Mouse (Mus musculus) heart, postnatal 25 days (tissue): ENCODE measurements around the gene Myh10. TPM values are rescaled to one million over a fixed set of nuclear protein-coding genes. Genes with fewer than 3 reads are reported as not detected.
"Not testable (repeated sequence)": the region's sequence is repeated elsewhere in the genome, so short reads cannot be mapped to it uniquely, and the experiment has no call there.

ENCODE experiments used
- DNase-seq: peaks from one replicate; pipeline ENCODE4 v3.0.0; 2022; ENCODE audit warnings: low spot score
- intact Hi-C: fragments of 180-260 bp; cut with DNase I; formaldehyde crosslinking; loops from one replicate; pipeline ENCODE4 v1.15.1; 2025
- total RNA-seq, 2 experiments: library from RNA; stranded (reverse); gene quantifications; 2 replicates each; pipeline ENCODE4 v1.2.3; 2021

Gene Myh10
- total RNA-seq, 2 experiments from 2014 or later: 30.4 to 32.0 TPM

DNA sequence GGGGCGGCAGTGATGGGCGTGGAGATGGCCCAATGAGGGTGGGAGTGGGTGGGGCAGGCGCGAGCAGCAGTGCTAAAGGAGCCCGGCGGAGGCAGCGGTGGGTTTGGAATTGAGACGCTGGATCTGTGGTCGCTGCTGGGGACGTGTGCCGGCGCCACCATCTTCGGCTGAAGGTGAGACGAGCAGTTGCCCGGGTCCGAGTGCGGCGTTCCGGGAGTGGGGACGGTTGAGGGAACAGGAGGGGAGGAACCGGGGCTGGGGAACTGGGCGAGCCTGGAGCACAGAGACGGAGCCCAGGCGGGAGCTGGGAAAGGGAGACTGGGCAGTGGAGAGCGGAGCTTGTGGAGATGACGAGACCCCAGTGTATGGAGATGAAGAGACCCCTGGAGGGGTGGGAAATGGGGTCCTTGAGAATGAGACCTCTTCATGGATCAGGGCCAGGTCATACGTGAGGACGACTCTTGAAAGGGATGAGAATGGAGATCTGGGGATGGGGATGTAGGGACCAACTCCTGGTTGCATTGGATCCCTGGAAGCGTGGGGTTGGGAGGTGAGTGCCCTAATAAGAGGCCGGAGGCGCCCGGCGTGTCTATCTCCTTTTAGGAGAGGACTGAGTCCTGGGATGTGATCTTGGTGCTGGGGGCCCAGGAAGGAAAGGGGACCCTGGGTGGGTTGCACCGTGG lies 792 bp downstream of the Myh10 start:
- intact Hi-C loops: loop anchor here (10.0 kb wide), 1 partner anchor 107 kb away; the partner anchor contains the start of gene Ccdc42
- DNase-seq: no peak

DNA sequence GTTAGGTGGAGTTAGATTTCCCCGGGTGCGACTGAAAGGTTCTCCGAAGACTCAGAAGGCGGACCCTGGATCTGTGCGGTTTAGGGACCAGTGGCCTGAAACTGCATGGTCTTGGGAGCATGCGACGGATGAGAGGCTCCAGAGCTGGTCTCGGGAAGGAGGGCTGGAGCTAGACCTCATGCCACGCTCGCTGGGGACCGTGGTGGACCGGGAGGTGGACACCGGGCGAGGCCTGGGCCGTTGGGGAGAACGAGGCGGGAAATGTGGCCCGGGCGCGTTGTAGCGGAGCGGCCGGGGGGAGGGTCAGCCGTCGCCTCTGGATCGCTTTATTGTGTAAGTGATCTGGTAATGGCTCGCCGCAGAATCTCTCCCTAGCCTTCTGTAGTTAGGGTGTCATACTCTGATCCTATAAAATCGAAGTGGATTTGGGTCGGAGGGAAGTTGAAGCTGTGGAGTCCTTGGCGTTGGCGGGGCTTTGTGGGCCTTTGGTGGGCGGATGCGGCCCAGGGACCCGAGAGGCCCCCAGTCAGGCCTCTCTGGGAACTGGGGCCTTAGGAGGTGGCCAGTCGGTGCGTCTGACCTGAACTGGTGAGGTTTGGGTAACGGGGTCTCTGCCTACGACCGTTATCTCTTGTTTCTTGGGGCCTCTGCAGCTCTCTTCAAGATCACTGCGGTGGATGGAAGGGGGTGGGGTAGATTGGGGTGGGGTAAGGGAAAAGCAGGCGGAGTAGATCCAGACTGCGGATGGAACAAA lies 1.5 kb downstream of the Myh10 start:
- peak; percentile 10 for DNase-seq
- intact Hi-C loops: loop anchor here (10.0 kb wide), 1 partner anchor 108 kb away; the partner anchor contains the start of gene Ccdc42

DNA sequence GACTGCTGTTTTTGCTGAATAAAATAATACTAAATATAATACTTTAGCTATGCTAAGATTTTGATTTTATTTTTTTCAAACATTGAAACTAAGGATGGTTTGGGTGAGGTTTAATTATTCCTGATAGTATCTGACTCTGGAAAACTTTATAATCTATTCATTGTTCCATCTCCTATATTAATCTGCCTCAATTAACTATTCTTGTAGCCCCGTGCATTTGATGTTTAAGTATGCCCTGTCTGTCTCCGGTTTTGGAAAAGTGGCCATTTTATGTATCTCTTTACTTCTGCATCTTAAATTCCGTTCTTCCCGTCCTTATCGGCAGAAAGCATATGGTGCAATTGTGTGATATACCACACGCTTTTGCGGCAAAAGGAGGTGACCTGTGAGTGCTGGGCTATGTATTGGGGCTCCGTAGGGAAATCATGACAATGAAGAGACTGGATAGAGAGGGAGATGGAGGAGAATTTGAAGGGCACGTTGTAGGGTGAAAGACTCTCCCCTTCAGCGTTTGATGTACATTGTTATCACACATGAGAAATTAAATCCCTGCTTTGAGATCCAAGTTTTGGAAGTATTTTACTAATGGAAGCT lies 2.2 kb downstream of the Myh10 start:
- DNase-seq: no peak
- intact Hi-C loops: loop anchor here (10.0 kb wide), 1 partner anchor 109 kb away; the partner anchor contains the start of gene Ccdc42

DNA sequence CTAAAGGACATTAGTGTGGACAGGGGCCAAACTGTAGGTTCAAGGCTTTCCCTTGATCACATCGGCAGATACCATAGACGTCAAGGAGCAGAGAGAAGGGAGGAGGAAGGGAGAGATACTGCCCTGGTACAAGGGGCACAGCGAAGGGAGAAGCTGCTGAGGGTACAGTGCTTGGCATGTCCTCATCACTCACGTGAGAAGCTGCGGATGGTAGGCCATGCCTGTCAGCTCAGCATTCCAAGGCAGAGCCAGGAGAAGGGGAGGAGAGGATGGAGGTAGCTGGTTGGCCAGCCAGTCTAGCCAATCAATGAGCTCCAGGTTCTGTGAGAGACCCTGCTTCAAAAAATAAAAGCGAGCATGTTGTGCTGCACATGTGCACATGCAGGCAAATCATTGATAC lies 11.0 kb downstream of the Myh10 start:
- DNase-seq: no peak
- intact Hi-C loops: no loop called here

DNA sequence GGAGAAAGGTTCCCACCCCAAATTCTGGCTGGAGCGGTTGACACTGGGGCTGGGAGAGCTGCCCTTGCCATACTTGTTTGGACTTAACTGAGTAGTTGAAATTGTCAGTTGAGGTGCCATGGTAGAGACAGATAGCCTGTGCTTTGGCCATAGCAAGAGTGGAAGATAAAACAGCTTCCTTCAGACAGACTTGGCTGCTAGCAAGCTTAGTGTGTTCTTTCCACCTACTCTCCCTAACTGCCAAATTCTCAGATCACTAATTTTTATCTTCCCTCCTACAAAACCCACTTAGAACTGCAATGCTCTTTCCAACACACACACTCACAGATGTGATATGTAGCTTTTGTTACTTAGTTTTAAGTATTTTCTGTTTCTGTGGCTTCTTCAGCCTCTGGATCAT lies 12.0 kb downstream of the Myh10 start:
- no peak for DNase-seq
- intact Hi-C loops: no loop called here

DNA sequence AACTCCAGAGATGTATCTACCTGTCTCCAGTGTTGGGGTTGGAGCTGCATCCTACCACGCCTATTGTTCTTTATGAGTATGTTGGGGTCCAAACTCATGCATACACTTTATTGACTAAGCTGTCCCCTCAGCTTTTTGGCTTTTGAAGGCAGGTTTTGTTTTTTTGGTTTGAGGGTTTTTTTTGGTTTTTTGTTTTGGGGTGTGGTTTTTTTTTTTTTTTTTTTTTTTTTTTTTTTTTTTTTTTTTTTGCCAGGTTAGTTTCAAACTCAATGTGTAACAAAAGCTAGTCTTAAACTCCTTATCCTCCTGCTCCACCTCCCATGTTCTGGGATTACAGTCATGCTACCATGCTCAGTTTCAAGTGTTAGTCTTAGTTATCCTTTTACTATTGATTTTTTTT lies 12.9 kb downstream of the Myh10 start:
- intact Hi-C loops: no loop called here

DNA sequence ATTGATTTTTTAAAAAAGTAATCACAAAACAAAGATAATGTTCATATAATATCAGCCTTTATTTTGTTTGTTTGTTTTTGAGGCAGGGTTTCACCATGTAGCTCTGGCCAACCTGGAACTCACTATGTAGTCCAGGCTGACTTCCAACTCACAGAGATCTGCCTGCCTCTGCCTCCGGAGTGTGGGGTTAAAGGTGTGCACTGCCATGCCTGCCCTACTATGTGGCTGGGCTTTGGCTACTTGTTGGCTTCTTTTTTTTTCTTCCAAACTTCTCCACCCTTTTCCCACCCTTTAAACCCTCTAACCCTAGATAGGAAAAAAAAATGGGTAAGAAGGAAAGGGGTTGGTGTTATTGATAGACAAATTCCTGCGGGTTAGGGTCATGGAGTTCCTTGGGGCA lies 13.5 kb downstream of the Myh10 start:
- intact Hi-C loops: no loop called here
- DNase-seq: no peak

More for the DNA sequence above, 12.9 kb downstream of the Myh10 start:
- DNase-seq: no peak

DNA sequence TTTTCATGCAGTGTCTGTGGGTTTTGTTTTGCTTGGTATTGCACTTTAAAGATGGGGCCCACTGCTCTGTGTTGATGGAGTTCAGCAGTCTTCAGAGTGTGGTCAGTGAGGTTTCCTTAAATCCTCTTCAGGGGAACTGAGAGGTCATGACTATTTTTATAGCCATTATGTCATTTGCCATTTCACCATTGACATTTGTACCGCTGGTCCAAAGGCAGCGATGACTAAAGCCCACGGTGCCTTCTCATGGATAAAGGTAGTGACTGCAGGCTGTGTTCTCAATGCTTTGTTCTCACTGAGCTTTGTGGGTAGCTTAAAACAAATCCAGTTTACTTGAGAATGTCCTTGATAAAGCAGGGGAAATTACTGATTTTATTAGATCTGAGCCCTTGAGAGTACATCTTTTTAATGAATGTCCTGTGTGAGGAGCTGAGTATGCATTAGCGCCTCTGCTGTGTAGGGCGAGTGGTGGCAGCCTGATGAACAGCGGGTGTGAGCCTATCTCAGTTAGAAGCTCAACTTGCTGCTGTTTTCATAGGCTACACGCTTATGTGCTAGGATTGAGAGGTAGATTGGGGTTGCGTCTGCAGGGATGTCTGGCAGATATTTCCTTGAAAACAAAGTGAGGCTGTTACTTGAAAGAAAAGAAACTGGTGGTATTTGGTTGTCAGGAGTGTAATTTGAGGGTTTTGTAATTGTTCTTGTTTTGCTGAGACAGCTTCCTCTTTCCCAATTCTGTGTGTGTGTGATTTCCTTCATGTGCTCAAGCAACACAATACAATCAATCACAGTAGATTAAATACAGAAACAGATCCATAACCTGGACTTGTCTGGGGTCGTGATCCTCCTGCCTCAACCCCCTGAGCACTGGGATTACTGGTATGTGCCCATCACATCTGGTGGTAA lies 15.4 kb downstream of the Myh10 start:
- no peak for DNase-seq

DNA sequence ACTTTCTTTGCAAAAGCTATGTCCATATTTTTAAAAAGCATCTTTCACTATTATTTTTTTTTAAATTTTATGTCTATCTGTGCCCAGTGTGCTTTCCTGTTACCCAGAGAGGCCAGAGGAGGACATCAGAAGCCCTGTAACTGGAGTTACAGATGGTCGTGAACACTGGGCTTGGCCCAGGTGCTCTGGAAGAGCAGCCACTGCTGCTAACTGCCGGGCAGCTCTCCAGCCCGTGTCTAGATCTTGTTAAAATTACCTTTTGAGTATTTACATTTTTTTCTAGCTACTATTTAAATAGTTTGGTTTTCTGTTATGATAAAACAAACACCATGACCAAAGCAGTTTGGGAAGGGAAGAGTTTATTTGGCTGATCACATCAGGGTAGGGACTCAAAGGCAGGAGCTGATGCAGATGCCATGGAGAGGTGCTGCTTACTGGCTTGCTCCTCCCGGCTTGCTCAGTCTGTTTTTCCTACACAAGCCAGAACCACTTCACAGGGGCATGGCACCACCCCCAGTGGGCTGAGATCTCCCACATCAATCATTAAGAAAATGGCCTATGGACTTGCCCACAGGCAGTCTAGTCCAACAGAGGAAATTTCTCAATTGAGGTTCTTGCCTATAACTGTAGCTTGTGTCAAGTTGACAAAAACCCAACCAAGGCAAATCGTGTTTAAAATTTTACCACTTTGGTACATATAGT lies 16.7 kb downstream of the Myh10 start:
- intact Hi-C loops: no loop called here
- no peak for DNase-seq

More for the DNA sequence above, 15.4 kb downstream of the Myh10 start:
- intact Hi-C loops: no loop called here

DNA sequence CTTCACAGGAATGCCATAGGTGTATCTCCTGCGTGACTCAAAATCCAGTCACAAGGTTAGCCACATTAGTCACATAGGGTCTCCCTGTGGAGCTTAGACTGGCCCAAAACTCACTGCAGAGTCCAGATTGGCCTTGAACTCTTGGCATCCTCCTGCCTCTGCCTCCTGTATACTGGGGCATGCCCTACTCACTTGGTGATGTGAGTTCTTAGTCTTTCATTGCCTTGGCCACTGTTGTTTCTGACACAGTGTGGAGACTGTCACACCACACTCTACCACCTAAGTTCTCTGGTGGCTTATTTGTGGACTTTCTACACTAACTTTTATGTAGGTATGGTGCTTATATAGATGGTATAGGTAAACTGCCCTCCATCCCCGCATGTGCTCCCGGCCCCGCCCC lies 24.8 kb downstream of the Myh10 start:
- no peak for DNase-seq
- intact Hi-C loops: no loop called here

DNA sequence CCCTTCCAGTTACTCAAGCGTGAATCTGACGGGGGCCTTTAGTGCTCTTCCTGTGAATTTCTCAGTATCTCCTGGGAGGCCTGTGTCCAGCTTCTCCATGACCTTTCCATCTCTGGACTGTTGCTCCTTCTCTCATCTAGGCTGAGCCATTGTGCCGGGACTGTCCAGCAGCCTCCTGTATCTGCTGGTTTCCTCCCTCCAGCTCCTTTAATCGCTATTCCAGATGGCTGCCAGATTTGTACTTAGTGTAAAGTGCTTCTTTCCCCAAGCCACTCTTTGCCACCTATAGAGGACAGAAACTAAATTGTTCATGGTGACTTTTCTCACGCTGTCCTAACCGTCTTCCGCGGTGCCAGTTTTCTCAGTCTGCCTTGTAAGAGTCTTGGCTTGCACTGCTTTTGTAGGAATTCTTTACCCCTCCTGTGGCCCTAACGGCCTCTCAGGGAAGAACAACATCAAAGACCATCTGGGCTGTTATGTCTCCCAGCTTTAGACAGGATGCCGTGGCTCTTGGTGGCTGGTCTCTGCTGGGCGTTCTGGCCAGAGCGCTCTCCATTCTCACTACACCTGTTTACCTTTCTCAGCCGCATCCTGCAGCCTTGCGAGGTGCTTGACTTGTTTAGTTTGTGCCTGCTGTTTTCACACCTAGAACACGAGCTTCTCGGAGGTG lies 25.9 kb downstream of the Myh10 start:
- no peak for DNase-seq
- intact Hi-C loops: no loop called here

DNA sequence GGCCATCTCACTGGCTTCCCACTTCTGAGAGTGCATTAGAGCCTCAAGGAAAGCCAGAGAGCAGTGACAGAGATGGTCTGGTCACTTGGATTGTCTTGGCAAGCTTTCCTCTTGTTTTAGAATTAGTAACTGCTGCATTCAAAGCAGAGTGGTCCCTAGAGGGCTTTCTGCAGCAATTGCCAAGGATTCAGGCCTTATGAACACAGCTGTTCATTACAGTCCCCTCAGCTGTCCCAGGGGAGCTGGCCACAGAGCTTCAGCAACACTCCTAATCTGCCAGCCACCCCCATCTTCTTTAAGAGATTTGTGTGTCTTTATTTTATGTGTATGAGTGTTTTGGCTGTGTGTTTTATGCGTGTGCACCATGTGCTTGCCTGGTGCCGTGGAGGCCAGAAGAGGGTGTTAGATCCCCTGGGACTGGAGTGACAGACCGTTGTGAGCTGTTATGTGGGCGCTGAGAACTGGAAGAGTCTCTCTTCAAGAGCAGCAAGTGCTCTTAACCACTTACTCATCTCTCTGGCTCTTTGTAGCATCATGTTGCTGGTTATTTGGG lies 27.8 kb downstream of the Myh10 start:
- DNase-seq: peak; percentile 58
- intact Hi-C loops: no loop called here

DNA sequence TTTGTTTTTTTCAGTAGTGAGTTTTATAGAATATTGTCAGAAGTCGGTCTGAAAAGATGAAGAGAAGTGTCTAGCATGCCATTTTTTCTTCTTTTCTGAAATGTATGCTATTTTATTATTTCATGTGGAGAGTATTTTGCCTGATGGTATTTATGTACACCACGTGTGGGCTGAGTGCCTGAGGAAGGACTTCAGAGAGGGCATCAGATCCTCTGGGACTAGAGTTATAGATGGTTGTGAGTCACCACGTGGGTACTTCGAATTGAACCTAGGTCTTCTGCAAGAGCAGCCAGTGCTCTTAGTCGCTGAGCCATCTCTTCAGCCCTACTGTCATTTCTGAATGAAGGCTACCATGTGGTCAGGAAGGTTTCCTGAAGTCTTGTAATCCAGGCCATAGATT lies 28.4 kb downstream of the Myh10 start:
- no peak for DNase-seq
- intact Hi-C loops: loop anchor here (5.0 kb wide), 1 partner anchor 152 kb away; no protein-coding TSS in a partner anchor

DNA sequence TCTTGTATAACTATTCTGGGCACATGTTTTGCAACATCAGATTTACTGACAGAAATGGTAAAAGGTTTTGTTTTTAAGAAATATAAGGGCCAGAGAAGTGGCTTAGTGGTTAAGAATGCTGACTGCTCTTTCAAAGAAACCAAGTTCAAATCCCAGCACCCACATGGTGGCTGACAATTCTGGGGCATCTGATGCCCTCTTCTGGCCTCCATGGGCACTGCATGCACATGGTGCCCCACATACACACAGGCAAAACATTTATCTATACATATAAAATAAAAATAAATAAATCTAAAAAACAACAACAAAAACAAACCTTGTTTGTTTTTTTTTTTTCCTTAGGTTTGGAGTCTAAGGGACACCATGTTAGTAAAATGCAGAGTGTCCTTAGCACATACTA lies 32.8 kb downstream of the Myh10 start:
- no peak for DNase-seq
- intact Hi-C loops: loop anchor here (5.0 kb wide), 1 partner anchor 157 kb away; no protein-coding TSS in a partner anchor

DNA sequence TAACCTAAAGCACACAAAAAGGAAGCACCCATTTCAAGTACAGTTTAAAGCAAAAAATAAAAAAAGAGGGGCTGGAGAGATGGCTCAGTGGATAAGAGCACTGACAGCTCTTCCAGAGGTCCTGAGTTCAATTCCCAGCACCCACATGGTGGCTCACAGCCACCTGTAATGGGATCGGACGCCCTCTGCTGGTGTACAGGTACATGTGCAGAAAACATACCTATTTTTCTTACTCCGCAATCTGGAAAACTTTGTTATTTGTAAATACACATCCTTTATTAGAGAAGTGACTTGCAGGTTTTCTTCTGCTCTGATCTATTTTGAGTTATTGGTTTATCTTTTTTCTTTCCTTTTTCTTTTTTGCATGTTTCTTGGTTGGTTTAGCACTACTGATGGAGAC lies 37.3 kb downstream of the Myh10 start:
- no peak for DNase-seq
- intact Hi-C loops: no loop called here

DNA sequence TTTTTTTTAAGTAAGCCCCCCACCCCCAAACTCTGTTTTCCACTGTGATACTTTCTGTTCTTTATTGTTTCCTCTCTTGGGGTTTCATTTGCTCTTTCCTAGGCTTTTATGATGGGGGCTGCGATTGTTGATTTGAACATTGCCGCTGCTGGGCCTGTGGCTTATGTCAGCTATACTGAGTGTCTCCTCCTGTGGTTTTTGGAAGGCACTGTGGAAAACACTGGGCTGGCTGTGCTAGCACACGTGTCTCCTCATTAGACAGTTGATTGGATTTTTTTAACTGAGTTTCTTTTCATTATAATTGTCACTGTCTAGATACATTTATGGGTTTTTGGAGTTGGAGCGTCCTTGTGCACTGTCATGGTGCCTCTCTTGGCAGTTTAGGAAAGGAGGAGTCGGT lies 39.4 kb downstream of the Myh10 start:
- intact Hi-C loops: no loop called here
- DNase-seq: no peak

DNA sequence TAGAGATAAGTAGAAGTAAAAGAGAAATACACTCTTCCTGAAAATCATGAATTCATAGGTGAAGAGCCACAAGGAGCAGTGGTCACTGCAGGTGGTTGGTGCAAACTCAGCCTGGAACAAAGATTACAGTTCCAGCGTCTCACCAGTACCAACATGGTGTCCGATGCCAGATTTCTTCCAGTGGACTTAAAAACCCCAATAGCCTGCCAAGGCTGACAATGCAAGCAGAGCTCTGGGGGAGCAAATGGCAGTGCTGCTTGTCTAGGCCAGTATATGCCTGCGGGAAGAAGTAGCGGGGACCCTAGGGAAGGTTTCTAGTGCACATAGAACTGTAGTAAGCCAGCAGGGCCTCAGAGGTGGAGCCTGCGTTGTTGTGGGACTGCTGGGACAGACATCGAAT lies 40.7 kb downstream of the Myh10 start:
- no peak for DNase-seq
- intact Hi-C loops: no loop called here

DNA sequence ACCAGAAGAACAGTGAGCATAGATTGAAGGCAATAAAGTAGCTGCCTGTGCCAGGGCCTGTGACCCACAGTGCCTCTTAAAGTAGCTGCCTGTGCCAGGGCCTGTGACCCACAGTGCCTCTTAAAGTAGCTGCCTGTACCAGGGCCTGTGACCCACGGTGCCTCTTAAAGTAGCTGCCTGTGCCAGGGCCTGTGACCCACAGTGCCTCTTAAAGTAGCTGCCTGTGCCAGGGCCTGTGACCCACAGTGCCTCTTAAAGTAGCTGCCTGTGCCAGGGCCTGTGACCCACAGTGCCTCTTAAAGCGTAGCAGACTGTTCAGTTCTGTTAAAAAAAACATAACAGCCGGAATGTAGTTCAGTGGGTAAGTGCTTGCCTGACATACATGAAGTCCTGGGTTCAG lies 42.0 kb downstream of the Myh10 start:
- DNase-seq, intact Hi-C loops: not testable (repeated sequence)
